Mouse (Mus musculus) heart, adult 2 months (tissue): ENCODE measurements around the gene Nup133. TPM values are rescaled to one million over a fixed set of nuclear protein-coding genes. Genes with fewer than 3 reads are reported as not detected.

ENCODE experiments used
- DNase-seq, 2 experiments: peaks; one replicate each; pipeline ENCODE4 v3.0.0; 2021
- H3K27ac ChIP-seq: fragments of 200-600 bp; 2 replicates; pipeline ENCODE4 v1.8.1; 2022
- H3K27me3 ChIP-seq: fragments of 200-500 bp; 2 replicates; pipeline ENCODE4 v1.6.1; 2012; ENCODE audit warnings: mild to moderate bottlenecking, low read length, inconsistent platforms, mixed read lengths; ENCODE audit not compliant: control insufficient read depth, insufficient read depth
- H3K36me3 ChIP-seq: fragments of 200-500 bp; 2 replicates; pipeline ENCODE4 v1.6.1; 2012; ENCODE audit warnings: low read length, inconsistent platforms; ENCODE audit not compliant: control insufficient read depth, insufficient read depth
- H3K4me1 ChIP-seq: fragments of 200-500 bp; 2 replicates; pipeline ENCODE4 v1.6.1; 2011; ENCODE audit warnings: low read length; ENCODE audit not compliant: control insufficient read depth, insufficient read depth
- H3K4me3 ChIP-seq: fragments of 200-600 bp; 2 replicates; pipeline ENCODE4 v1.8.1; 2022
- H3K79me2 ChIP-seq: fragments of 200-500 bp; replicated peaks from 2 replicates; pipeline ENCODE4 v1.6.1; 2012; ENCODE audit warnings: mild to moderate bottlenecking, inconsistent platforms, low read length, moderate library complexity, mixed read lengths; ENCODE audit not compliant: control insufficient read depth, insufficient read depth
- H3K9ac ChIP-seq: fragments of 200-500 bp; 2 replicates; pipeline ENCODE4 v1.6.1; 2012; ENCODE audit warnings: low read depth, mild to moderate bottlenecking, control low read depth, inconsistent platforms, low read length, mixed read lengths
- CTCF ChIP-seq: fragments of 200-600 bp; IDR thresholded peaks from 2 replicates; pipeline ENCODE4 v1.8.1; 2022; ENCODE audit warnings: antibody characterized with exemption, mild to moderate bottlenecking, moderate library complexity
- EP300 ChIP-seq: fragments of 200-500 bp; IDR thresholded peaks from 2 replicates; pipeline ENCODE4 v1.6.1; 2011; ENCODE audit warnings: low read depth, low read length, control low read depth; ENCODE audit not compliant: insufficient read depth
- POLR2A ChIP-seq: fragments of 200-500 bp; IDR thresholded peaks from 2 replicates; pipeline ENCODE4 v1.6.1; 2011; ENCODE audit warnings: mild to moderate bottlenecking, low read depth, low read length, control low read depth; ENCODE audit not compliant: insufficient read depth
- WGBS: fragments of 180-500 bp; shearing (Covaris S2); methylation state at CpG from one replicate; pipeline ENCODE4 v1.1.7; 2018; 5-methylcytosine and 5-hydroxymethylcytosine counted together
- intact Hi-C: fragments of 180-260 bp; cut with DNase I; formaldehyde crosslinking; loops from one replicate; pipeline ENCODE4 v1.15.1; 2025
- long read RNA-seq: library from polyadenylated mRNA; stranded (forward); transcript quantifications from one replicate; pipeline ENCODE4 v2.0.0, GENCODE M21; 2021
- polyA plus RNA-seq: library from polyadenylated mRNA; depleted of rRNA; stranded (reverse); fragments of >200 nt; gene quantifications from 2 replicates; pipeline ENCODE4 v1.2.3, GENCODE M21; 2012; rRNA removed
- total RNA-seq, 2 experiments: library from RNA; stranded (reverse); gene quantifications; 2 replicates each; pipeline ENCODE4 v1.2.3; 2021

Nup133 gene
- total RNA-seq (10 to 100 TPM in 1 of 2 experiments, 1 to 10 TPM in 1; 9.9 to 10.8 TPM), polyA plus RNA-seq (7.2 and 12.3 TPM in 2 replicates)
- long read RNA-seq, full-length matches to known transcripts: 12 of 13 reads
- long read RNA-seq, partial matches to known transcripts: 0 of 13 reads
- long read RNA-seq, other reads (novel, unspliced or antisense): 1 of 13 reads

GRCm38 (mm10) chr8:123948942-123949685 is at the start of gene Nup133:
Gene Nup133 (minus strand): TSS chr8:123949265.
- no peaks in the 10 kb centered on the region for H3K4me1 ChIP-seq
- H3K9ac ChIP-seq: peak within 1 kb of the TSS; percentile 76
- intact Hi-C loops: loop anchor here (2.0 kb wide), 1 partner anchor 72 kb away; the partner anchor contains the start of genes Taf5l and Urb2
- TF ChIP-seq EP300 (peak; percentile 71; the same call in 1 of the 2 replicates), POLR2A (peak; percentile 69), CTCF (no peak)
- peak; percentile 98 to 100 for DNase-seq
- H3K79me2 ChIP-seq: no peaks in the 10 kb centered on the region
- peak within 1 kb of the TSS; percentile 82 for H3K27ac ChIP-seq
- WGBS: under 1% methylated on average over 77 of the region's 77 CpGs
- H3K4me3 ChIP-seq: peak within 1 kb of the TSS; percentile 98
- no peaks in the 10 kb centered on the region for H3K36me3 ChIP-seq
- no peaks in the 10 kb centered on the region for H3K27me3 ChIP-seq

- H3K27ac ChIP-seq: no peak overlapping the region
- H3K9ac ChIP-seq: no peak overlapping the region
- TF ChIP-seq CTCF: no peak
- TF ChIP-seq EP300: no peak
- no peak for TF ChIP-seq POLR2A
- H3K79me2 ChIP-seq: no peaks in the 10 kb centered on the region; the same call in 1 of the 2 replicates
- H3K4me3 ChIP-seq: no peak overlapping the region
- no peaks in the 10 kb centered on the region for H3K36me3 ChIP-seq
- intact Hi-C loops: no loop called here
- 79% methylated on average over 3 of the region's 3 CpGs for WGBS
- no peak for DNase-seq
- no peaks in the 10 kb centered on the region for H3K27me3 ChIP-seq
- no peaks in the 10 kb centered on the region for H3K4me1 ChIP-seq
Measured at GRCm38 (mm10) chr8:123993997-123994396, 44.9 kb upstream of the Nup133 start.

- Histone ChIP-seq H3K79me2 (no peaks in the 10 kb centered on the region; the same call in 1 of the 2 replicates), H3K9ac (no peak overlapping the region), H3K4me3 (no peak overlapping the region), H3K27ac (no peak overlapping the region), H3K27me3 (no peaks in the 10 kb centered on the region), H3K36me3 (no peaks in the 10 kb centered on the region), H3K4me1 (no peaks in the 10 kb centered on the region)
- no peak for DNase-seq
- TF ChIP-seq EP300: no peak
- no peak for TF ChIP-seq CTCF
- no peak for TF ChIP-seq POLR2A
- intact Hi-C loops: no loop called here
- WGBS: 90% methylated on average over 5 of the region's 5 CpGs
Measured at GRCm38 (mm10) chr8:123993597-123993996, 44.5 kb upstream of the Nup133 start.

GRCm38 (mm10) chr8:123992587-123992986 is 43.5 kb upstream of the Nup133 start:
- TF ChIP-seq POLR2A (no peak), CTCF (peak; percentile 55)
- Histone ChIP-seq H3K36me3 (no peaks in the 10 kb centered on the region), H3K27me3 (no peaks in the 10 kb centered on the region), H3K27ac (no peak overlapping the region), H3K9ac (no peak overlapping the region), H3K4me1 (no peaks in the 10 kb centered on the region), H3K79me2 (no peaks in the 10 kb centered on the region; the same call in 1 of the 2 replicates), H3K4me3 (no peak overlapping the region)
- WGBS: 66% methylated on average over 8 of the region's 8 CpGs
- no peak for DNase-seq
- intact Hi-C loops: no loop called here

GRCm38 (mm10) chr8:123990277-123991049 is 41.4 kb upstream of the Nup133 start:
- no peak for TF ChIP-seq CTCF
- no peak for TF ChIP-seq EP300
- TF ChIP-seq POLR2A: no peak
- WGBS: 66% methylated on average over 13 of the region's 13 CpGs
- Histone ChIP-seq H3K4me1 (no peaks in the 10 kb centered on the region), H3K27me3 (no peaks in the 10 kb centered on the region), H3K36me3 (no peaks in the 10 kb centered on the region), H3K9ac (no peak overlapping the region), H3K27ac (no peak overlapping the region), H3K79me2 (no peaks in the 10 kb centered on the region), H3K4me3 (no peak overlapping the region)
- no peak for DNase-seq
- intact Hi-C loops: no loop called here

GRCm38 (mm10) chr8:123989128-123989527 is 40.1 kb upstream of the Nup133 start:
- WGBS: 34% methylated on average over 7 of the region's 7 CpGs
- no peak overlapping the region for H3K9ac ChIP-seq
- DNase-seq: peak in 1 of 2 experiments; percentile 19

More at GRCm38 (mm10) chr8:123989128-123989527, 40.1 kb upstream of the Nup133 start:
- Histone ChIP-seq H3K4me3 (no peak overlapping the region), H3K79me2 (no peaks in the 10 kb centered on the region), H3K4me1 (no peaks in the 10 kb centered on the region), H3K27ac (peak overlapping the region; percentile 28; the same call in 1 of the 2 replicates), H3K36me3 (no peaks in the 10 kb centered on the region), H3K27me3 (no peaks in the 10 kb centered on the region)
- intact Hi-C loops: no loop called here
- no peak for TF ChIP-seq POLR2A
- no peak for TF ChIP-seq EP300
- no peak for TF ChIP-seq CTCF
